Mouse (Mus musculus): ENCODE results near the gene Hoxb5. TPM values are rescaled to one million over a fixed set of nuclear protein-coding genes. Genes with fewer than 3 reads are reported as not detected.
A peak's percentile ranks its signal among the peaks of the same experiment; 100 is the strongest.

Gene Hoxb5
- total RNA-seq (2014; rRNA removed) (1.5 TPM in 1 of 2 replicates, not detected in the other), polyA plus RNA-seq (2015; fragmentation: Nextera tagmentation; extraction: Ambion mirVana) (not detected in 2 replicates)

GRCm38 (mm10) chr11:96303151-96304099 is at the start of gene Hoxb5:
Hoxb5 (plus strand) TSS chr11:96303336.
- WGBS: under 1% methylated on average over 69 of the region's 69 CpGs
- peak; percentile 80 for TF ChIP-seq CTCF (IDR thresholded peaks at IDR 0.05)
- Histone ChIP-seq H3K4me3 (ENCODE audit: low read depth, low read length) (no peak within 1 kb of the TSS), H3K9ac (replicated peaks; ENCODE audit: low read length, poor library complexity, severe bottlenecking) (no peak within 1 kb of the TSS), H3K9me3 (ENCODE audit: low read length) (no peaks in the 10 kb centered on the region), H3K36me3 (ENCODE audit: insufficient read depth, low read length) (no peaks in the 10 kb centered on the region), H3K4me1 (ENCODE audit: insufficient read depth, low read length) (no peaks in the 10 kb centered on the region), H3K27ac (ENCODE audit: low read depth, low read length) (no peak within 1 kb of the TSS), H3K4me2 (ENCODE audit: low read depth, low read length, poor library complexity, severe bottlenecking) (no peak within 1 kb of the TSS), H3K27me3 (ENCODE audit: insufficient read depth, low read length) (peaks cover 96% of the 10 kb centered on the region)
- DNase-seq (ENCODE audit: low spot score) (peak; percentile 82), ATAC-seq (ENCODE audit: low FRiP score) (no peak)

- no peak for TF ChIP-seq CTCF (IDR thresholded peaks at IDR 0.05)
- no peaks in the 10 kb centered on the region for H3K4me1 ChIP-seq (ENCODE audit: insufficient read depth, low read length)
Observed at GRCm38 (mm10) chr11:96254221-96254620, 48.9 kb upstream of the Hoxb5 start.

GRCm38 (mm10) chr11:96255111-96255995 is 47.8 kb upstream of the Hoxb5 start:
- ATAC-seq (ENCODE audit: low FRiP score): no peak
- Histone ChIP-seq H3K4me1 (ENCODE audit: insufficient read depth, low read length) (no peaks in the 10 kb centered on the region), H3K4me3 (ENCODE audit: low read depth, low read length) (no peak overlapping the region), H3K36me3 (ENCODE audit: insufficient read depth, low read length) (no peaks in the 10 kb centered on the region), H3K27me3 (ENCODE audit: insufficient read depth, low read length) (peaks cover 96% of the 10 kb centered on the region), H3K9me3 (ENCODE audit: low read length) (no peaks in the 10 kb centered on the region), H3K27ac (ENCODE audit: low read depth, low read length) (no peak overlapping the region), H3K9ac (replicated peaks; ENCODE audit: low read length, poor library complexity, severe bottlenecking) (no peak overlapping the region), H3K4me2 (ENCODE audit: low read depth, low read length, poor library complexity, severe bottlenecking) (no peak overlapping the region)
- no peak for DNase-seq (ENCODE audit: low spot score)
- 1% methylated on average over 39 of the region's 39 CpGs for WGBS
- TF ChIP-seq CTCF (IDR thresholded peaks at IDR 0.05): no peak

More at GRCm38 (mm10) chr11:96254221-96254620, 48.9 kb upstream of the Hoxb5 start:
- Histone ChIP-seq H3K4me3 (ENCODE audit: low read depth, low read length) (no peak overlapping the region), H3K9me3 (ENCODE audit: low read length) (no peaks in the 10 kb centered on the region), H3K9ac (replicated peaks; ENCODE audit: low read length, poor library complexity, severe bottlenecking) (no peak overlapping the region), H3K4me2 (ENCODE audit: low read depth, low read length, poor library complexity, severe bottlenecking) (no peak overlapping the region), H3K36me3 (ENCODE audit: insufficient read depth, low read length) (no peaks in the 10 kb centered on the region), H3K27me3 (ENCODE audit: insufficient read depth, low read length) (peaks cover 97% of the 10 kb centered on the region), H3K27ac (ENCODE audit: low read depth, low read length) (no peak overlapping the region)
- WGBS: 1% methylated on average over 11 of the region's 11 CpGs
- DNase-seq (ENCODE audit: low spot score): no peak
- no peak for ATAC-seq (ENCODE audit: low FRiP score)

- WGBS: 1% methylated on average over 14 of the region's 14 CpGs
- Histone ChIP-seq H3K9me3 (ENCODE audit: low read length) (no peaks in the 10 kb centered on the region), H3K4me3 (ENCODE audit: low read depth, low read length) (no peak overlapping the region), H3K27ac (ENCODE audit: low read depth, low read length) (no peak overlapping the region), H3K4me1 (ENCODE audit: insufficient read depth, low read length) (no peaks in the 10 kb centered on the region), H3K9ac (replicated peaks; ENCODE audit: low read length, poor library complexity, severe bottlenecking) (no peak overlapping the region), H3K27me3 (ENCODE audit: insufficient read depth, low read length) (peaks cover 96% of the 10 kb centered on the region), H3K36me3 (ENCODE audit: insufficient read depth, low read length) (no peaks in the 10 kb centered on the region), H3K4me2 (ENCODE audit: low read depth, low read length, poor library complexity, severe bottlenecking) (no peak overlapping the region)
- TF ChIP-seq CTCF (IDR thresholded peaks at IDR 0.05): no peak
- no peak for ATAC-seq (ENCODE audit: low FRiP score)
- no peak for DNase-seq (ENCODE audit: low spot score)
Observed at GRCm38 (mm10) chr11:96255996-96256445, 47.1 kb upstream of the Hoxb5 start.

GRCm38 (mm10) chr11:96257141-96257540 is 46.0 kb upstream of the Hoxb5 start:
- ATAC-seq (ENCODE audit: low FRiP score) (no peak), DNase-seq (ENCODE audit: low spot score) (no peak)
- Histone ChIP-seq H3K27ac (ENCODE audit: low read depth, low read length) (no peak overlapping the region), H3K4me2 (ENCODE audit: low read depth, low read length, poor library complexity, severe bottlenecking) (no peak overlapping the region), H3K27me3 (ENCODE audit: insufficient read depth, low read length) (peaks cover 97% of the 10 kb centered on the region), H3K9ac (replicated peaks; ENCODE audit: low read length, poor library complexity, severe bottlenecking) (no peak overlapping the region), H3K4me1 (ENCODE audit: insufficient read depth, low read length) (no peaks in the 10 kb centered on the region), H3K36me3 (ENCODE audit: insufficient read depth, low read length) (no peaks in the 10 kb centered on the region), H3K4me3 (ENCODE audit: low read depth, low read length) (no peak overlapping the region), H3K9me3 (ENCODE audit: low read length) (no peaks in the 10 kb centered on the region)
- no peak for TF ChIP-seq CTCF (IDR thresholded peaks at IDR 0.05)
- 24% methylated on average over 2 of the region's 2 CpGs for WGBS
